Mouse (Mus musculus): ENCODE measurements around the gene Tmem14a.
"Not testable (repeated sequence)": the region's sequence is repeated elsewhere in the genome, so short reads cannot be mapped to it uniquely, and the experiment has no call there.

The Tmem14a gene

GRCm38 (mm10) chr1:21218489-21218919, at the start of gene Tmem14a:
Tmem14a (plus strand) TSS chr1:21218575.
- DNase-seq (ENCODE audit: low spot score): peak; percentile 89

GRCm38 (mm10) chr1:21185196-21185595, 33.2 kb upstream of the Tmem14a start:
- no peak for DNase-seq (ENCODE audit: low spot score)

GRCm38 (mm10) chr1:21206241-21206640, 12.1 kb upstream of the Tmem14a start:
- no peak for DNase-seq (ENCODE audit: low spot score)

GRCm38 (mm10) chr1:21213537-21213936, 4.8 kb upstream of the Tmem14a start:
- not testable (repeated sequence) for DNase-seq (ENCODE audit: low spot score)

- not testable (repeated sequence) for DNase-seq (ENCODE audit: low spot score)
Measured at GRCm38 (mm10) chr1:21213991-21214692, 4.2 kb upstream of the Tmem14a start.

GRCm38 (mm10) chr1:21227756-21228395, 9.5 kb downstream of the Tmem14a start:
- DNase-seq (ENCODE audit: low spot score): peak; percentile 59

GRCm38 (mm10) chr1:21228740-21229722, 10.7 kb downstream of the Tmem14a start:
- DNase-seq (ENCODE audit: low spot score): not testable (repeated sequence)

- DNase-seq (ENCODE audit: low spot score): no peak
Measured at GRCm38 (mm10) chr1:21230376-21230775, 12.0 kb downstream of the Tmem14a start.

GRCm38 (mm10) chr1:21231744-21232464, 13.5 kb downstream of the Tmem14a start:
- DNase-seq (ENCODE audit: low spot score): peak; percentile 80

- no peak for DNase-seq (ENCODE audit: low spot score)
Measured at GRCm38 (mm10) chr1:21232516-21232915, 14.1 kb downstream of the Tmem14a start.

- DNase-seq (ENCODE audit: low spot score): peak; percentile 41
Measured at GRCm38 (mm10) chr1:21235359-21235758, 17.0 kb downstream of the Tmem14a start.

GRCm38 (mm10) chr1:21239911-21240898, 21.8 kb downstream of the Tmem14a start, which contains the start of gene Gsta3:
Gsta3 (plus strand) TSS chr1:21240589.
- DNase-seq (ENCODE audit: low spot score): peak; percentile 81

GRCm38 (mm10) chr1:21241096-21241495, 22.7 kb downstream of the Tmem14a start:
- DNase-seq (ENCODE audit: low spot score): no peak

GRCm38 (mm10) chr1:21244290-21244960, 26.1 kb downstream of the Tmem14a start:
- DNase-seq (ENCODE audit: low spot score): no peak

- no peak for DNase-seq (ENCODE audit: low spot score)
Measured at GRCm38 (mm10) chr1:21246136-21246535, 27.8 kb downstream of the Tmem14a start.

GRCm38 (mm10) chr1:21247896-21248295, 29.5 kb downstream of the Tmem14a start:
- no peak for DNase-seq (ENCODE audit: low spot score)

- DNase-seq (ENCODE audit: low spot score): no peak
Measured at GRCm38 (mm10) chr1:21248560-21249390, 30.4 kb downstream of the Tmem14a start.

GRCm38 (mm10) chr1:21251661-21252060, 33.3 kb downstream of the Tmem14a start:
- DNase-seq (ENCODE audit: low spot score): no peak
